Mouse (Mus musculus): Measurements from ENCODE around the gene Heatr9. TPM values are rescaled to one million over a fixed set of nuclear protein-coding genes. Genes with fewer than 3 reads are reported as not detected.

Gene Heatr9
- total and polyA plus RNA-seq, 3 experiments, result not detected

DNA sequence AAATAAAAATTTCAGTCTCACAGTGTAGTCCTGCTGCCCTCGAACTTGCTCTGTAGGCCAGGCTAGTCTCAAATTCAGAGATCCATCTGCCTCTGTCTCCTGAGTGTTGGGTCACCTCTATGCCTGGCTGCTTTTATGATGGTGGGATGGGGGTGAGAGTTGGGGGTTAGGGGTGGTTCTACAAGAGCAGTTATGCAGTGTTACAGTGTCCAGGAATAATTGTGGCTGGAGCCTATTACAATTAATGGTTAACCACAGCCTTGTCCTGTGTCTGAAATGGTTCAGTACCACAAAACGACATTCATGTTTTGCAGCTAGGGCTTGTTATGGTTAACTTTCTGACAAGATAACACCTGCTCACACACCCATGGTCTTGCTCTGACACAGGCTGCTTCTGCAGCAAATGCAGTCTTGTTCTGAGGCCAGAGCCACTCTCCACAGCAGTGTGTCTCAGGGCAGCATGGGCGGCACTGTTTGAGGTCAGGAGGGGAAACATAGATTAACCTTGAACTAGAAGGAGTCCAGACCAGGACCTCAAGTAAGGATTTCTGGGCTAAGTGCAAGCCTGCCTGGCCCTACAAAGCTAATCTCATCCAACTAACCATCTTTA lies 16.8 kb upstream of the Heatr9 start:
- Histone ChIP-seq H3K27me3 (ENCODE audit: control insufficient read depth in 1 of 2, insufficient read depth in 2 of 2, low read length in 2 of 2) (no peaks in the 10 kb centered on the region; a peak in 2 of 4 replicates), H3K4me1 (ENCODE audit: control insufficient read depth in 1 of 2, insufficient read depth in 2 of 2, low read length in 2 of 2) (0 out of 4 replicates have a peak, but pooled peaks cover 0 to 3% of the 10 kb centered on the region in 2 experiments)
- no peak for TF ChIP-seq POLR2AphosphoS2 (IDR thresholded peaks at IDR 0.05; ENCODE audit: low read length)

GRCm38 (mm10) chr11:83536831-83537230 lies 14.9 kb upstream of the Heatr9 start:
- Histone ChIP-seq H3K9me3 (replicated peaks; ENCODE audit: insufficient read depth, low read length) (no peaks in the 10 kb centered on the region), H3K4me3 (ENCODE audit: control insufficient read depth in 1 of 2, insufficient read depth in 1 of 2, low read depth in 2 of 2, low read length in 2 of 2) (no peak overlapping the region), H3K36me3 (ENCODE audit: control insufficient read depth in 1 of 2, insufficient read depth in 2 of 2, low read length in 2 of 2) (no peaks in the 10 kb centered on the region), H3K9ac (ENCODE audit: control insufficient read depth, low read depth, low read length, poor library complexity, severe bottlenecking) (no peak overlapping the region), H3K79me2 (ENCODE audit: control insufficient read depth, insufficient read depth, low read length, poor library complexity) (no peaks in the 10 kb centered on the region), H3K27me3 (ENCODE audit: control insufficient read depth in 1 of 2, insufficient read depth in 2 of 2, low read length in 2 of 2) (no peaks in the 10 kb centered on the region; a peak in 1 of 4 replicates), H3K4me1 (ENCODE audit: control insufficient read depth in 1 of 2, insufficient read depth in 2 of 2, low read length in 2 of 2) (0 out of 4 replicates have a peak, but pooled peaks cover 0 to 3% of the 10 kb centered on the region in 2 experiments), H3K27ac (ENCODE audit: control insufficient read depth, low read depth, low read length) (no peak overlapping the region)
- peak; percentile 18 for DNase-seq (ENCODE audit: low read depth, low spot score)
- TF ChIP-seq TAL1 (IDR thresholded peaks at IDR 0.05; ENCODE audit: low read length), result 0 out of 2 replicates have a peak, but pooled peaks have one; percentile 3
- no peak for TF ChIP-seq MYC (IDR thresholded peaks at IDR 0.05; ENCODE audit: low read depth, low read length)

More for the DNA sequence above, 16.8 kb upstream of the Heatr9 start:
- H3K9ac ChIP-seq (ENCODE audit: control insufficient read depth, low read depth, low read length, poor library complexity, severe bottlenecking), result no peak overlapping the region
- no peaks in the 10 kb centered on the region for H3K79me2 ChIP-seq (ENCODE audit: control insufficient read depth, insufficient read depth, low read length, poor library complexity)
- no peaks in the 10 kb centered on the region for H3K9me3 ChIP-seq (replicated peaks; ENCODE audit: insufficient read depth, low read length)
- no peaks in the 10 kb centered on the region for H3K36me3 ChIP-seq (ENCODE audit: control insufficient read depth in 1 of 2, insufficient read depth in 2 of 2, low read length in 2 of 2)
- H3K4me3 ChIP-seq (ENCODE audit: control insufficient read depth in 1 of 2, insufficient read depth in 1 of 2, low read depth in 2 of 2, low read length in 2 of 2), result no peak overlapping the region
- no peak overlapping the region for H3K27ac ChIP-seq (ENCODE audit: control insufficient read depth, low read depth, low read length)
- no peak for DNase-seq (ENCODE audit: low read depth, low spot score)

DNA sequence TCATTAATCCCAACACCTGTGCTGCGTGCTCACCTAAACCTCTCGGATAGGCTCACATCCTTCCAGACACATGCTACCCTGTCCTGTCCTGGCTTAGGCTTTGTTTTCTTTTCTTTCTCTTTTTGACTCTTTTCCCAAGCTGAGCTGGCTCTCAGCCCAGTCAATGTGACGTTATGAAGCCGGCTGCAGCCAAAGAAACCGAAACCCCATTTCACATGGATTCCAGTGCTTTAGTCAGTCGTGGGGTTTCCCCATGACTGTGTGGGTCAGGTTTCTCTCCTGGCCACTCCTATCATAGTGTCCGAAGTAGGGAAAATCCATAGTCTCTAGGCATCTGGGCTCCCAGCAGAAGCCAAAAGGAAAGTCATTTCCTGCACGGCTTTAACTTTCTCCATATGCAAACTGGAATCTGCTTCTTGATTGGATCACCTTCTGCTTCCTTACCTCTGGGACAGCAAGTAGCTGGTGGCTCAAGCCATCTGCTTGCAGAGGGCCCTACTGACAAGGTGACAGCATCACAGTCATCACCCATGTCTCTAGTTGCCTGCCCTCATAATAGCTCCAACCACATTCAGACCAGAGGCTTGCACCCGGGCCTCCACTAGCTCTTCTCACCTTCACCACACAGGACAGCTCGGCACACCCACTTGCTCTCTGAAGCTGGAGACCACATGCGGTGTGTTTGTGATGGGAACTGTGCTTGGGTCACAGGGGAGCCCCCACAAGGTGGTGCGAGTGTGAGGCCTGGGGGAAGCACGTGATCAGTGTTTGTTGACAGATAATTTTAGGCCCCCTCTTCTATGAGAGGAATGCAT lies 12.8 kb upstream of the Heatr9 start:
- H3K36me3 ChIP-seq (ENCODE audit: control insufficient read depth in 1 of 2, insufficient read depth in 2 of 2, low read length in 2 of 2), result no peaks in the 10 kb centered on the region
- H3K4me3 ChIP-seq (ENCODE audit: control insufficient read depth in 1 of 2, insufficient read depth in 1 of 2, low read depth in 2 of 2, low read length in 2 of 2), result 0 out of 4 replicates have a peak overlapping the region, but pooled peaks of 1 of the 2 experiments have one; percentile 2
- H3K9me3 ChIP-seq (replicated peaks; ENCODE audit: insufficient read depth, low read length), result no peaks in the 10 kb centered on the region
- no peaks in the 10 kb centered on the region; a peak in 1 of 4 replicates for H3K27me3 ChIP-seq (ENCODE audit: control insufficient read depth in 1 of 2, insufficient read depth in 2 of 2, low read length in 2 of 2)
- H3K27ac ChIP-seq (ENCODE audit: control insufficient read depth, low read depth, low read length), result no peak overlapping the region
- no peak overlapping the region for H3K9ac ChIP-seq (ENCODE audit: control insufficient read depth, low read depth, low read length, poor library complexity, severe bottlenecking)
- H3K4me1 ChIP-seq (ENCODE audit: control insufficient read depth in 1 of 2, insufficient read depth in 2 of 2, low read length in 2 of 2), result 0 out of 4 replicates have a peak, but pooled peaks cover 0 to 3% of the 10 kb centered on the region in 2 experiments
- no peak for DNase-seq (ENCODE audit: low read depth, low spot score)
- H3K79me2 ChIP-seq (ENCODE audit: control insufficient read depth, insufficient read depth, low read length, poor library complexity), result no peaks in the 10 kb centered on the region
- no peak for TF ChIP-seq SIN3A (IDR thresholded peaks at IDR 0.05; ENCODE audit: low read length)
- no peak for TF ChIP-seq ETS1 (IDR thresholded peaks at IDR 0.05; ENCODE audit: low read depth, low read length)
- TF ChIP-seq USF1 (IDR thresholded peaks at IDR 0.05; ENCODE audit: low read depth, low read length), result peak; percentile 28; the same call in 1 of the 2 replicates

Measured in MEL (cell line).